Mouse (Mus musculus) forebrain, embryonic 15.5 days (tissue): Measurements from ENCODE around the gene Lrrc40. TPM values are rescaled to one million over a fixed set of nuclear protein-coding genes. Genes with fewer than 3 reads are reported as not detected.
A peak's percentile ranks its signal among the peaks of the same experiment; 100 is the strongest.

Experiments
- ATAC-seq: fragments of 200-750 bp; cut with Nextera tagmentation; replicated peaks from 2 replicates; pipeline ENCODE4 v1.8.0; 2017; ENCODE audit warnings: mild to moderate bottlenecking, moderate TSS enrichment, moderate library complexity
- H3K27ac ChIP-seq: fragments of 300-500 bp; sonication (generic); replicated peaks from 2 replicates; pipeline ENCODE4 v1.5.1; 2015; ENCODE audit warnings: mild to moderate bottlenecking, inconsistent platforms
- H3K27me3 ChIP-seq: fragments of 300-500 bp; sonication (generic); 2 replicates; pipeline ENCODE4 v1.6.1; 2015; ENCODE audit warnings: inconsistent platforms
- H3K36me3 ChIP-seq: fragments of 300-500 bp; sonication (generic); 2 replicates; pipeline ENCODE4 v1.6.1; 2015; ENCODE audit warnings: mild to moderate bottlenecking, inconsistent platforms
- H3K4me1 ChIP-seq: fragments of 300-500 bp; sonication (generic); 2 replicates; pipeline ENCODE4 v1.6.1; 2015; ENCODE audit warnings: inconsistent platforms
- H3K4me2 ChIP-seq: fragments of 300-500 bp; sonication (generic); replicated peaks from 2 replicates; pipeline ENCODE4 v1.6.1; 2015; ENCODE audit warnings: mild to moderate bottlenecking, inconsistent platforms
- H3K4me3 ChIP-seq: fragments of 300-500 bp; sonication (generic); 2 replicates; pipeline ENCODE4 v1.5.1; 2015; ENCODE audit warnings: mild to moderate bottlenecking, inconsistent platforms
- H3K9ac ChIP-seq: fragments of 300-500 bp; sonication (generic); replicated peaks from 2 replicates; pipeline ENCODE4 v1.6.1; 2015; ENCODE audit warnings: mild to moderate bottlenecking, inconsistent platforms
- H3K9me3 ChIP-seq: fragments of 300-500 bp; sonication (generic); 2 replicates; pipeline ENCODE4 v1.6.1; 2016; ENCODE audit warnings: inconsistent platforms
- WGBS: fragments of 180-500 bp; shearing (Covaris S2); methylation state at CpG from one replicate; pipeline ENCODE4 v1.1.7; 2015; ENCODE audit warnings: mixed read lengths; 5-methylcytosine and 5-hydroxymethylcytosine counted together
- polyA plus RNA-seq: library from polyadenylated mRNA; unstranded; fragments of >200 nt; fragmentation: Nextera tagmentation; extraction: Ambion mirVana; gene quantifications from 2 replicates; pipeline ENCODE4 v1.2.1, GENCODE M21; 2015

Gene Lrrc40
- polyA plus RNA-seq = 59.9 and 65.2 TPM in 2 replicates

DNA sequence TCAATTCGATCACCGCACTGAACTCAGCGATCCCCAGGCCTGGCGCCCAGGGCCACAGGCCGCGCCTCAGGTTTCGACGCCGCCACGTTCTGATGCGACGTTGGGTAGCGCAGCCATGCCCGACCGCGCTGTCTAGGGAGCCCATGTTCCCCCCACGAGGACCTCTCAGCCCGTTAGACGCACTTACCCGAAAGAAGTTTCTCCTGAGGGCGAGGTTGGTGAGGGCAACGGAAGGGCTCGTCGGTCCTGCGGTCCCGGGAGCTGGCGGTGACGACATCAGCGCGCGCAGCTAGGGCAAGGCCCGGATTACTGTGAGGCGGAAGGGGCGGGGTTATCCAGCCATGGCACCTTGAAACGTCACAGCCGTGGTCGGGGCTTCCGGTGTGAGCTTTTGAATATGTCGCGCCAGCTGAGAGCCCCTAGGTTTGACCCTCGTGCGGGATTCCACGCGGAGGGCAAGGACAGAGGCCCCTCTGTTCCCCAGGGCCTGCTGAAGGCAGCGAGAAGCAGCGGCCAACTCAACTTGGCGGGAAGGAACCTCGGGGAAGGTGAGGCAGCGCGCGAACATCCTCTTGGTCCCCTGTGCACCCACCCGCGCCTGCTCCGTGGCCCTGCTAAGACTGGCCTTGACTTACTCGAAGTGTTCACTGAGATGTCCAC, at the start of gene Lrrc40, which contains the start of gene Srsf11:
Gene Lrrc40 (plus strand): TSS at position 334 of the 660 bp plus-strand sequence.
Gene Srsf11 (minus strand): TSS at position 311 of the 660 bp plus-strand sequence.
- ATAC-seq = peak; percentile 96
- peaks cover 30% of the 10 kb centered on the region for H3K4me1 ChIP-seq
- peak within 1 kb of the TSS; percentile 85 for H3K4me3 ChIP-seq

DNA sequence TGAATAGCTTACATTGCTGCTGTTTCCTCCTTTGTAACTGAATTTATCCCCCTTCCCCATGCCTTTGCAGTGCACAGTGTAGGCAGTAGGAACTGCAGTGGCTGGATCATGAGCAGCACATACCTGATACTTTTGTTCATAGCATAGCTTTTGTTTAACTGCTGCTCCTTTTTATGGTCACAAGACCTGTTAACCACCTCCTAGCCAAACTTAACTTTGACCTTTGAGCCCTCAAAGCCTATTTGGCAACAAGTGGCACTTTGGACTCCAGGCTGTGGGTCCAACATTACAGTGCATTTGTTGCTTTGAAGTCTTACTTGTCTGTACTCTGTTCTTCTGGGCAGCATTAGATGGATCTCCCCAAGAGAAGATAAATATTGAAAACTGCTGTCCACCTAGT, 43.1 kb upstream of the Lrrc40 start:
- no peak for ATAC-seq
- no peak overlapping the region for H3K27ac ChIP-seq
- no peaks in the 10 kb centered on the region for H3K9me3 ChIP-seq
- no peaks in the 10 kb centered on the region for H3K4me1 ChIP-seq
- H3K4me2 ChIP-seq = no peak overlapping the region
- H3K36me3 ChIP-seq = peaks cover 22% of the 10 kb centered on the region; the same call in 1 of the 2 replicates
- no peaks in the 10 kb centered on the region for H3K27me3 ChIP-seq
- H3K9ac ChIP-seq = no peak overlapping the region
- no peak overlapping the region for H3K4me3 ChIP-seq

More for the DNA sequence above, at the start of gene Lrrc40, which contains the start of gene Srsf11:
- Histone ChIP-seq H3K9ac (peak within 1 kb of the TSS; percentile 87), H3K27me3 (no peaks in the 10 kb centered on the region), H3K4me2 (peak within 1 kb of the TSS; percentile 71), H3K9me3 (no peaks in the 10 kb centered on the region), H3K27ac (peak within 1 kb of the TSS; percentile 77), H3K36me3 (no peaks in the 10 kb centered on the region)
- under 1% methylated on average over 55 of the region's 55 CpGs for WGBS

GRCm38 (mm10) chr3:157995726-157996125, 40.7 kb upstream of the Lrrc40 start:
- Histone ChIP-seq H3K27ac (no peak overlapping the region), H3K4me3 (no peak overlapping the region), H3K27me3 (no peaks in the 10 kb centered on the region), H3K4me1 (no peaks in the 10 kb centered on the region), H3K4me2 (no peak overlapping the region), H3K36me3 (peaks cover 11% of the 10 kb centered on the region; the same call in 1 of the 2 replicates), H3K9ac (no peak overlapping the region), H3K9me3 (no peaks in the 10 kb centered on the region)
- 91% methylated on average over 2 of the region's 2 CpGs for WGBS
- no peak for ATAC-seq

GRCm38 (mm10) chr3:157998742-157999369, 37.6 kb upstream of the Lrrc40 start:
- peaks cover 14% of the 10 kb centered on the region for H3K36me3 ChIP-seq
- ATAC-seq = no peak
- 29% methylated on average over 1 of the region's 1 CpGs for WGBS
- no peak overlapping the region for H3K27ac ChIP-seq
- no peaks in the 10 kb centered on the region for H3K4me1 ChIP-seq
- no peaks in the 10 kb centered on the region for H3K27me3 ChIP-seq
- no peak overlapping the region for H3K4me2 ChIP-seq
- H3K9ac ChIP-seq = no peak overlapping the region
- no peaks in the 10 kb centered on the region for H3K9me3 ChIP-seq
- no peak overlapping the region for H3K4me3 ChIP-seq

- Histone ChIP-seq H3K4me2 (no peak overlapping the region), H3K27me3 (no peaks in the 10 kb centered on the region), H3K9ac (no peak overlapping the region), H3K9me3 (no peaks in the 10 kb centered on the region), H3K4me1 (no peaks in the 10 kb centered on the region), H3K4me3 (no peak overlapping the region), H3K36me3 (peaks cover 58% of the 10 kb centered on the region), H3K27ac (no peak overlapping the region)
- WGBS = 82% methylated on average over 1 of the region's 1 CpGs
- ATAC-seq = no peak
Observed at GRCm38 (mm10) chr3:158008647-158009046, 27.8 kb upstream of the Lrrc40 start.

DNA sequence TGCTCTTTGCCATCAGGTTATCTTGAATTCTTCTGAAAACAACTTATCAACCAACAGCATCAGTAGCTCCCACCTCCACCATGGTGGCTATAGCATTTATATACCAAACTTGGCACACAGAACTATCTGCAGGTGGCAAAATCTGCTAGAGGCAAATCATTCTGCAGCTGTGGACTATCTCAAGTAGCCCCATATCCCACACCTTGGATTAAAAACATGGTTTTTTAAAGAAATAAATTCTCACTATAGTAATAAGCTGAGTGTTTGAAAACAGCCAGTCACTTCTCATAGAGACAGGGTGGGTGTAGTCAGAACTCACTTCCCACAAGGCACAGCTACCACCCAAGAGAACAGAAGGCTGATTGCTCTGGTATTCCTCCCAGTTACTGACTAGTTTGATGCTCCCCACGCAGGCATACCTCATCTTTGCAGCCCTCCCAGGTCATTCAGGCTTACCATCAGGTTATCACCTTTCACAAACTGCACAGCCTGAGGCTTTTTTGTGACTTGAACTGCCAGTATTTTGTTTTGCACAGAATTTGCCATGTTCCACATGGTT, 26.6 kb upstream of the Lrrc40 start:
- H3K4me1 ChIP-seq = no peaks in the 10 kb centered on the region
- no peaks in the 10 kb centered on the region for H3K9me3 ChIP-seq
- no peaks in the 10 kb centered on the region for H3K27me3 ChIP-seq
- ATAC-seq = no peak
- 38% methylated on average over 1 of the region's 1 CpGs for WGBS
- no peak overlapping the region for H3K27ac ChIP-seq
- no peak overlapping the region for H3K9ac ChIP-seq
- no peak overlapping the region for H3K4me2 ChIP-seq
- H3K4me3 ChIP-seq = no peak overlapping the region
- peaks cover 59% of the 10 kb centered on the region for H3K36me3 ChIP-seq

DNA sequence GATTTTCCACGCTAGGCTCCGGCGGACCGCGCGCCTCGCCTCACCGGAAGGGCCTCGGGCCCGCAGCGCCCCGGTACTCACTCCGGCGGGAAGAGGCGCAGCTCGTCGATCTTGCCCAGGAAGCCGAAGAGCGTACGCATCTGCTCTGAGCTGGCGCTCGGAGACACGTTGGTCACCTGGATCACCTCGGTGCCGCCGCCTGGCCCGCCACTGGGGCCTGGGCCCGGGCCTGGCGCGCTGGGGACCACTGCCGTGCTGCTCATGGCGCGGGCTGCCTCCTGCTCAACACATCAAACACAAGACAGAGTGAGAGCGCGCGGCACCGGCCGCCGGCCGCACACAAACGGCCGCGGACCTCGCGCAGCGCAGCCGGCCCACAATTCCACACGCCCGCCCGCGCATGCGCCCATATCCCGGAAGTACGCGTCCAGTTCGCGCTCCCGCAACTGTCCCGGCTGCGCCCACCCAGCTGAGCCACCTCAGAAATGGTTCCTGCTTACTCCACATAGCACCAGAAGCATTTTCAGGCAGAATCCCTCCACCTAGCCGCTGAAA, 5.0 kb upstream of the Lrrc40 start:
- under 1% methylated on average over 61 of the region's 61 CpGs for WGBS
- Histone ChIP-seq H3K4me2 (peak overlapping the region; percentile 70), H3K27me3 (no peaks in the 10 kb centered on the region), H3K9me3 (no peaks in the 10 kb centered on the region), H3K36me3 (peaks cover 3% of the 10 kb centered on the region; the same call in 1 of the 2 replicates), H3K4me3 (peak overlapping the region; percentile 97), H3K4me1 (peaks cover 29% of the 10 kb centered on the region), H3K27ac (peak overlapping the region; percentile 96), H3K9ac (peak overlapping the region; percentile 85)
- peak; percentile 94 for ATAC-seq

GRCm38 (mm10) chr3:158032106-158032505, 4.4 kb upstream of the Lrrc40 start:
- peak overlapping the region; percentile 97 for H3K4me3 ChIP-seq
- H3K4me1 ChIP-seq = peaks cover 29% of the 10 kb centered on the region
- peak overlapping the region; percentile 96 for H3K27ac ChIP-seq
- WGBS = 5% methylated on average over 4 of the region's 4 CpGs
- H3K27me3 ChIP-seq = no peaks in the 10 kb centered on the region
- H3K36me3 ChIP-seq = no peaks in the 10 kb centered on the region
- ATAC-seq = peak; percentile 3; the same call in 1 of the 2 replicates
- peak overlapping the region; percentile 70 for H3K4me2 ChIP-seq
- peak overlapping the region; percentile 85 for H3K9ac ChIP-seq
- no peaks in the 10 kb centered on the region for H3K9me3 ChIP-seq

GRCm38 (mm10) chr3:158035866-158036265, 596 bp upstream of the Lrrc40 start:
- peak overlapping the region; percentile 77 for H3K27ac ChIP-seq
- H3K4me2 ChIP-seq = peak overlapping the region; percentile 71
- 2% methylated on average over 11 of the region's 11 CpGs for WGBS
- H3K4me3 ChIP-seq = peak overlapping the region; percentile 85
- ATAC-seq = no peak
- no peaks in the 10 kb centered on the region for H3K9me3 ChIP-seq
- H3K4me1 ChIP-seq = peaks cover 30% of the 10 kb centered on the region
- H3K9ac ChIP-seq = peak overlapping the region; percentile 87
- H3K36me3 ChIP-seq = no peaks in the 10 kb centered on the region
- no peaks in the 10 kb centered on the region for H3K27me3 ChIP-seq

DNA sequence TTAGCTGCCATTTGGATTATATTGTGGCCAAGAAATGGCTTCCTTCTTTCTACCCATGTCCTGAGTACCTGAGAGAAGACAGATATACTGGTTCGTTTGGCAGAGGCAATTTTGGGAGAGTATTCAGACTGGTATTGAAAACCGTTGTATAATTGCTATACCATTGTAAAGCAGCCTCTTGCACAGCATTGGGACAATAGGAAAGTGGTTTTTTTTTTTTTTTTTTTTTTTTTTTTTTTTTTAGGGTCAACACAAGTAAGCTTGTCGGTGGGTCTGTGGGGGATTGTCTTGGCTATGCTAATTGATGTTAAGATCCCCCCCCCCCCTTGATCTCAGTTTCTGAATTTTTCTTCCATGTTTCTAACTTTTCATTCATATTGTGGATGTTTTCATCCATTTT, 1.6 kb downstream of the Lrrc40 start:
- WGBS = 82% methylated on average over 3 of the region's 3 CpGs
- H3K9me3 ChIP-seq = no peaks in the 10 kb centered on the region
- H3K4me1 ChIP-seq = peaks cover 21% of the 10 kb centered on the region
- H3K9ac ChIP-seq = no peak overlapping the region
- H3K4me3 ChIP-seq = no peak overlapping the region
- H3K27ac ChIP-seq = no peak overlapping the region
- H3K27me3 ChIP-seq = no peaks in the 10 kb centered on the region
- ATAC-seq = no peak
- H3K4me2 ChIP-seq = peak overlapping the region; percentile 71; the same call in 1 of the 2 replicates
- no peaks in the 10 kb centered on the region for H3K36me3 ChIP-seq

DNA sequence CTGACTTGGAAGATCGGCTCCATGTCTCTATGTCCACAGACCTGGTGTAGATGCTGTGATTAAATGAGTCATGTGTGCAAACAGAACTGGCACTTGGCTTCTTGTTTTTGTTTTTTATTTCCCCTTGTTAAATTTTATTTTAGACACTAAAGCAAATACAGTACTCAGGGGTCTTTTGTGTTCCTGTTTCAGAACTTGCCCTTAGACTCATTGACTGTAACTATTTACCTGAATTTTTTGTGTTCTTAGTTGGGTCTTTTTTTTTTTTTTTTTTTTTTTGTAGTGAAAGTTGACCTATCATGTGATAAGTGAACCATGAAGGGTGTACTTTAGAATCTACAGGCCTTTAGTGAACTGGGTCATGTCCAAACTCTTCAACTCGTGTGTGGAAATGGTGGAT, 4.3 kb downstream of the Lrrc40 start:
- Histone ChIP-seq H3K9me3 (no peaks in the 10 kb centered on the region), H3K4me3 (no peak overlapping the region)

GRCm38 (mm10) chr3:158049508-158049907, 13.0 kb downstream of the Lrrc40 start:
- Histone ChIP-seq H3K9ac (no peak overlapping the region), H3K4me1 (no peaks in the 10 kb centered on the region), H3K36me3 (peaks cover 20% of the 10 kb centered on the region), H3K9me3 (no peaks in the 10 kb centered on the region), H3K4me2 (no peak overlapping the region), H3K27ac (no peak overlapping the region), H3K4me3 (no peak overlapping the region), H3K27me3 (no peaks in the 10 kb centered on the region)
- 82% methylated on average over 2 of the region's 2 CpGs for WGBS
- no peak for ATAC-seq

More for the DNA sequence above, 4.3 kb downstream of the Lrrc40 start:
- WGBS = 87% methylated on average over 2 of the region's 2 CpGs
- Histone ChIP-seq H3K4me2 (no peak overlapping the region), H3K9ac (no peak overlapping the region), H3K27ac (no peak overlapping the region), H3K27me3 (no peaks in the 10 kb centered on the region), H3K36me3 (peaks cover 4% of the 10 kb centered on the region; the same call in 1 of the 2 replicates), H3K4me1 (peaks cover 9% of the 10 kb centered on the region)
- ATAC-seq = no peak
